Mouse (Mus musculus): Measurements from ENCODE around the gene Insr. TPM values are rescaled to one million over a fixed set of nuclear protein-coding genes. Genes with fewer than 3 reads are reported as not detected.
A peak's percentile ranks its signal among the peaks of the same experiment; 100 is the strongest.
"Not testable (repeated sequence)": the region's sequence is repeated elsewhere in the genome, so short reads cannot be mapped to it uniquely, and the experiment has no call there.

Gene Insr
- 13.8 TPM for polyA plus RNA-seq (2021)

- in situ Hi-C loops (cut with MboI; ENCODE audit: low pct_unique_long_range_greater_than_20kb) = no loop called here
These were observed at the start of gene Insr for GRCm38 (mm10) chr8:3278934-3279720. Insr (minus strand) TSS chr8:3279617.

GRCm38 (mm10) chr8:3327538-3328245, 48.3 kb upstream of the Insr start:
- H3K27me3 ChIP-seq = peaks cover 4% of the 10 kb centered on the region
- in situ Hi-C loops (cut with MboI; ENCODE audit: low pct_unique_long_range_greater_than_20kb) = no loop called here
- no peak for TF ChIP-seq CTCF (IDR thresholded peaks at IDR 0.05)
- no peak for ATAC-seq
- ChIA-PET POLR2A (no interaction called here), CTCF (interaction anchor here (0.6 to 1.0 kb wide), 2 partner anchors 9 to 147 kb away, joined by 3 read pairs; no protein-coding TSS in a partner anchor)
- DNase-seq (ENCODE audit: low read depth, low spot score) = no peak

More at GRCm38 (mm10) chr8:3278934-3279720, at the start of gene Insr:
- ChIA-PET POLR2A (interaction anchor here (0.6 kb wide), 1 partner anchor 57 kb away, joined by 3 read pairs; no protein-coding TSS in a partner anchor), CTCF (interaction anchor here (1.3 to 1.4 kb wide), 3 partner anchors 44 to 132 kb away, joined by 3 to 4 read pairs (median 3); no protein-coding TSS in a partner anchor)
- no peak for TF ChIP-seq CTCF (IDR thresholded peaks at IDR 0.05)
- ATAC-seq (peak; percentile 92), DNase-seq (ENCODE audit: low read depth, low spot score) (peak; percentile 41)
- peaks cover 4% of the 10 kb centered on the region for H3K27me3 ChIP-seq

- DNase-seq (ENCODE audit: low read depth, low spot score) (no peak), ATAC-seq (no peak)
- in situ Hi-C loops (cut with MboI; ENCODE audit: low pct_unique_long_range_greater_than_20kb) = no loop called here
- POLR2A ChIA-PET = no interaction called here
- CTCF ChIA-PET = interaction anchor here (1.0 to 2.1 kb wide), 2 partner anchors 10 kb away, joined by 3 to 5 read pairs; no protein-coding TSS in a partner anchor
- no peak for TF ChIP-seq CTCF (IDR thresholded peaks at IDR 0.05)
- H3K27me3 ChIP-seq = peaks cover 4% of the 10 kb centered on the region
These were observed 47.6 kb upstream of the Insr start for GRCm38 (mm10) chr8:3327056-3327455.

GRCm38 (mm10) chr8:3324253-3324652, 44.8 kb upstream of the Insr start:
- in situ Hi-C loops (cut with MboI; ENCODE audit: low pct_unique_long_range_greater_than_20kb) = no loop called here
- ChIA-PET CTCF (interaction anchor here (1.1 to 1.2 kb wide), 2 partner anchors 12 to 138 kb away, joined by 3 read pairs; no protein-coding TSS in a partner anchor), POLR2A (interaction anchor here (0.5 kb wide), 1 partner anchor 10 kb away, joined by 3 read pairs; no protein-coding TSS in a partner anchor)
- DNase-seq (ENCODE audit: low read depth, low spot score) (no peak), ATAC-seq (no peak)
- peaks cover 4% of the 10 kb centered on the region for H3K27me3 ChIP-seq
- no peak for TF ChIP-seq CTCF (IDR thresholded peaks at IDR 0.05)

- ATAC-seq; CTCF ChIA-PET; H3K27me3 ChIP-seq; DNase-seq (ENCODE audit: low read depth, low spot score); in situ Hi-C loops (cut with MboI; ENCODE audit: low pct_unique_long_range_greater_than_20kb): not testable (repeated sequence)
- POLR2A ChIA-PET = interaction anchor here (0.5 kb wide), 1 partner anchor 133 kb away, joined by 3 read pairs; no protein-coding TSS in a partner anchor
These were observed 39.9 kb upstream of the Insr start for GRCm38 (mm10) chr8:3319267-3319666.

GRCm38 (mm10) chr8:3316585-3316984, 37.2 kb upstream of the Insr start:
- ATAC-seq (no peak), DNase-seq (ENCODE audit: low read depth, low spot score) (no peak)
- no peak for TF ChIP-seq CTCF (IDR thresholded peaks at IDR 0.05)
- in situ Hi-C loops (cut with MboI; ENCODE audit: low pct_unique_long_range_greater_than_20kb) = no loop called here
- ChIA-PET POLR2A (no interaction called here), CTCF (no interaction called here)
- H3K27me3 ChIP-seq = no peaks in the 10 kb centered on the region

GRCm38 (mm10) chr8:3314345-3314744, 34.9 kb upstream of the Insr start:
- in situ Hi-C loops (cut with MboI; ENCODE audit: low pct_unique_long_range_greater_than_20kb) = no loop called here
- DNase-seq (ENCODE audit: low read depth, low spot score) (no peak), ATAC-seq (no peak)
- ChIA-PET CTCF (no interaction called here), POLR2A (interaction anchor here (0.6 kb wide), 3 partner anchors 10 to 60 kb away, joined by 3 read pairs; no protein-coding TSS in a partner anchor)
- no peaks in the 10 kb centered on the region for H3K27me3 ChIP-seq
- TF ChIP-seq CTCF (IDR thresholded peaks at IDR 0.05) = no peak

- POLR2A ChIA-PET = no interaction called here
- no peaks in the 10 kb centered on the region for H3K27me3 ChIP-seq
- DNase-seq (ENCODE audit: low read depth, low spot score) = no peak
- no peak for ATAC-seq
- CTCF ChIA-PET = no interaction called here
- TF ChIP-seq CTCF (IDR thresholded peaks at IDR 0.05) = no peak
- in situ Hi-C loops (cut with MboI; ENCODE audit: low pct_unique_long_range_greater_than_20kb) = no loop called here
These were observed 34.4 kb upstream of the Insr start for GRCm38 (mm10) chr8:3313843-3314242.

- H3K27me3 ChIP-seq; POLR2A ChIA-PET; in situ Hi-C loops (cut with MboI; ENCODE audit: low pct_unique_long_range_greater_than_20kb); CTCF ChIA-PET; ATAC-seq; DNase-seq (ENCODE audit: low read depth, low spot score): not testable (repeated sequence)
These were observed 34.0 kb upstream of the Insr start for GRCm38 (mm10) chr8:3313417-3313816.

- ChIA-PET POLR2A (no interaction called here), CTCF (no interaction called here)
- H3K27me3 ChIP-seq = no peaks in the 10 kb centered on the region
- in situ Hi-C loops (cut with MboI; ENCODE audit: low pct_unique_long_range_greater_than_20kb) = no loop called here
- no peak for ATAC-seq
- TF ChIP-seq CTCF (IDR thresholded peaks at IDR 0.05) = no peak
- no peak for DNase-seq (ENCODE audit: low read depth, low spot score)
These were observed 32.1 kb upstream of the Insr start for GRCm38 (mm10) chr8:3311482-3311881.

- POLR2A ChIA-PET = no interaction called here
- H3K27me3 ChIP-seq = peaks cover 4% of the 10 kb centered on the region
- CTCF ChIA-PET = no interaction called here
- no peak for DNase-seq (ENCODE audit: low read depth, low spot score)
- in situ Hi-C loops (cut with MboI; ENCODE audit: low pct_unique_long_range_greater_than_20kb) = no loop called here
- no peak for TF ChIP-seq CTCF (IDR thresholded peaks at IDR 0.05)
- ATAC-seq = no peak
These were observed 30.2 kb upstream of the Insr start for GRCm38 (mm10) chr8:3309636-3310035.

GRCm38 (mm10) chr8:3308205-3308800, 28.9 kb upstream of the Insr start:
- POLR2A ChIA-PET; ATAC-seq; H3K27me3 ChIP-seq; DNase-seq (ENCODE audit: low read depth, low spot score); CTCF ChIA-PET; in situ Hi-C loops (cut with MboI; ENCODE audit: low pct_unique_long_range_greater_than_20kb): not testable (repeated sequence)

Data from Patski (cell line).